In genomic region chr2:35818883-35819282, GRCm38 (mm10) we compare ENCODE assay signal across 24 mouse cellular contexts.
DNase-seq lines count a peak whose midpoint lies in the region; ATAC-seq and TF ChIP-seq lines count a peak whose summit lies in the region.
"Had no signal": no experiment of that assay in that cellular context is flagged by ENCODE, and none has a peak within 500 bp of the region (broad histone marks: within the 10 kb centered on the region; RNA-seq: fewer than 3 reads in every experiment).

No protein-coding gene starts in this region.

- H3K4me3 ChIP-seq in heart, embryonic 10.5 days = no peak overlapping the region
- H3K4me3 ChIP-seq in midbrain, embryonic 10.5 days = no peak overlapping the region
- no peak overlapping the region for H3K4me3 ChIP-seq in midbrain, postnatal 0 days (ENCODE audit: low read depth, low read length)
- no peak overlapping the region for H3K4me3 ChIP-seq in liver, embryonic 11.5 days (ENCODE audit: low read depth, low read length)
- H3K4me3 ChIP-seq in stomach, embryonic 14.5 days (ENCODE audit: low read depth, low read length) = no peak overlapping the region
- no peak overlapping the region for H3K4me3 ChIP-seq in left cerebral cortex, adult 2 months
- H3K4me3 ChIP-seq: forebrain, embryonic 13.5 days; hindbrain, embryonic 15.5 days; neural tube, embryonic 15.5 days had no signal

- H3K9me3 ChIP-seq in heart, embryonic 10.5 days = no peaks in the 10 kb centered on the region
- H3K9me3 ChIP-seq in midbrain, embryonic 10.5 days (replicated peaks) = no peaks in the 10 kb centered on the region
- H3K9me3 ChIP-seq in midbrain, postnatal 0 days (ENCODE audit: low read length) = no peaks in the 10 kb centered on the region
- no peaks in the 10 kb centered on the region for H3K9me3 ChIP-seq in liver, embryonic 11.5 days (ENCODE audit: control insufficient read depth, low read length)
- H3K9me3 ChIP-seq in stomach, embryonic 14.5 days (ENCODE audit: control insufficient read depth, low read depth, low read length) = no peaks in the 10 kb centered on the region
- H3K9me3 ChIP-seq: forebrain, embryonic 13.5 days; hindbrain, embryonic 15.5 days; neural tube, embryonic 15.5 days had no signal

- intact Hi-C loops in left cerebral cortex, adult 2 months (cut with DNase I) = no loop called here

- no peaks in the 10 kb centered on the region for H3K36me3 ChIP-seq in heart, embryonic 10.5 days
- H3K36me3 ChIP-seq in midbrain, embryonic 10.5 days = no peaks in the 10 kb centered on the region
- no peaks in the 10 kb centered on the region for H3K36me3 ChIP-seq in midbrain, postnatal 0 days (ENCODE audit: insufficient read depth, low read length)
- H3K36me3 ChIP-seq in liver, embryonic 11.5 days (ENCODE audit: control insufficient read depth, insufficient read depth, low read length) = no peaks in the 10 kb centered on the region
- no peaks in the 10 kb centered on the region for H3K36me3 ChIP-seq in stomach, embryonic 14.5 days (ENCODE audit: control insufficient read depth, insufficient read depth, low read length)
- H3K36me3 ChIP-seq: hindbrain, embryonic 15.5 days; neural tube, embryonic 15.5 days had no signal

- no peak for TF ChIP-seq CTCF in midbrain, postnatal 0 days (IDR thresholded peaks at IDR 0.05)
- TF ChIP-seq CTCF in left cerebral cortex, adult 2 months (IDR thresholded peaks at IDR 0.05) = no peak

- no peak overlapping the region for H3K9ac ChIP-seq in midbrain, postnatal 0 days (replicated peaks; ENCODE audit: low read length, poor library complexity, severe bottlenecking)
- H3K9ac ChIP-seq in liver, embryonic 11.5 days (ENCODE audit: low read depth, low read length) = no peak overlapping the region
- H3K9ac ChIP-seq in stomach, embryonic 14.5 days (replicated peaks; ENCODE audit: low read depth, low read length) = no peak overlapping the region
- H3K9ac ChIP-seq: forebrain, embryonic 13.5 days; hindbrain, embryonic 15.5 days; liver, embryonic 14.5 days; neural tube, embryonic 15.5 days had no signal

- peaks cover 25% of the 10 kb centered on the region for H3K4me1 ChIP-seq in heart, embryonic 10.5 days
- H3K4me1 ChIP-seq in midbrain, embryonic 10.5 days = peaks cover 6% of the 10 kb centered on the region
- H3K4me1 ChIP-seq in midbrain, postnatal 0 days (ENCODE audit: insufficient read depth, low read length) = peaks cover 3% of the 10 kb centered on the region; the same call in 1 of the 2 replicates
- peaks cover 7% of the 10 kb centered on the region for H3K4me1 ChIP-seq in liver, embryonic 11.5 days (replicated peaks; ENCODE audit: control insufficient read depth, insufficient read depth, low read length)
- H3K4me1 ChIP-seq in stomach, embryonic 14.5 days (ENCODE audit: control insufficient read depth, insufficient read depth, low read length) = no peaks in the 10 kb centered on the region; the same call in 1 of the 2 replicates
- H3K4me1 ChIP-seq: forebrain, embryonic 13.5 days; hindbrain, embryonic 15.5 days had no signal

- H3K27ac ChIP-seq in heart, embryonic 10.5 days = peak overlapping the region; percentile 59; the same call in 1 of the 2 replicates
- H3K27ac ChIP-seq in midbrain, embryonic 10.5 days (replicated peaks) = peak overlapping the region; percentile 46; the same call in 1 of the 2 replicates
- H3K27ac ChIP-seq in midbrain, postnatal 0 days (ENCODE audit: low read depth, low read length) = no peak overlapping the region
- H3K27ac ChIP-seq in liver, embryonic 11.5 days (ENCODE audit: low read depth, low read length) = no peak overlapping the region
- H3K27ac ChIP-seq in stomach, embryonic 14.5 days (ENCODE audit: low read length) = no peak overlapping the region
- H3K27ac ChIP-seq in left cerebral cortex, adult 2 months = no peak overlapping the region
- H3K27ac ChIP-seq: forebrain, embryonic 13.5 days; hindbrain, embryonic 15.5 days; liver, embryonic 14.5 days; neural tube, embryonic 15.5 days had no signal

- DNase-seq in heart, embryonic 10.5 days (ENCODE audit: low spot score) = no peak
- no peak for DNase-seq in heart, adult 8-10 months (ENCODE audit: low spot score)
- DNase-seq in midbrain, embryonic 10.5 days (ENCODE audit: low spot score) = no peak
- no peak for DNase-seq in midbrain, postnatal 0 days (ENCODE audit: low spot score)
- DNase-seq in liver, embryonic 11.5 days (ENCODE audit: low spot score) = no peak
- DNase-seq in adrenal gland, adult 2 months = no peak
- DNase-seq in left cerebral cortex, adult 2 months (ENCODE audit: extremely low spot score in 1 of 2, low spot score in 2 of 2) = no peak
- DNase-seq: adrenal gland, postnatal 25 days; cerebellum, adult 18-20 months; cerebellum, postnatal 36 days; gastrocnemius, postnatal 14 days; heart, postnatal 14 days; kidney, adult 11 months; kidney, postnatal 10 days; layer of hippocampus, postnatal 36 days; right cerebral cortex, postnatal 14 days; spleen, adult 18-20 months had no signal

- WGBS in heart, embryonic 10.5 days = 40% methylated on average over 2 of the region's 2 CpGs
- 73% methylated on average over 2 of the region's 2 CpGs for WGBS in midbrain, embryonic 10.5 days
- 66% methylated on average over 2 of the region's 2 CpGs for WGBS in midbrain, postnatal 0 days
- WGBS in liver, embryonic 11.5 days = 44% methylated on average over 1 of the region's 2 CpGs
- WGBS in stomach, embryonic 14.5 days = 51% methylated on average over 2 of the region's 2 CpGs

- ATAC-seq in midbrain, postnatal 0 days (ENCODE audit: low FRiP score) = no peak
- ATAC-seq in liver, embryonic 11.5 days (replicated peaks; ENCODE audit: low FRiP score) = peak; percentile 63
- 0 out of 2 replicates have a peak, but pooled peaks have one; percentile 33 for ATAC-seq in stomach, embryonic 14.5 days (ENCODE audit: insufficient number of reproducible peaks, insufficient read depth, low FRiP score, low read depth)
- ATAC-seq: forebrain, embryonic 13.5 days; lung, postnatal 0 days had no signal

- 0 out of 2 replicates have a peak, but pooled peaks cover 3% of the 10 kb centered on the region for H3K27me3 ChIP-seq in heart, embryonic 10.5 days (ENCODE audit: insufficient read depth, poor library complexity, severe bottlenecking)
- no peaks in the 10 kb centered on the region for H3K27me3 ChIP-seq in midbrain, embryonic 10.5 days (ENCODE audit: low read depth, poor library complexity, severe bottlenecking)
- no peaks in the 10 kb centered on the region for H3K27me3 ChIP-seq in midbrain, postnatal 0 days (ENCODE audit: insufficient read depth, low read length)
- H3K27me3 ChIP-seq in liver, embryonic 11.5 days (replicated peaks; ENCODE audit: control insufficient read depth, insufficient read depth, low read length) = no peaks in the 10 kb centered on the region; the same call in 1 of the 2 replicates
- no peaks in the 10 kb centered on the region for H3K27me3 ChIP-seq in stomach, embryonic 14.5 days (ENCODE audit: control insufficient read depth, insufficient read depth, low read length)
- H3K27me3 ChIP-seq: forebrain, embryonic 13.5 days; hindbrain, embryonic 15.5 days; neural tube, embryonic 15.5 days had no signal

- H3K4me2 ChIP-seq in midbrain, postnatal 0 days (ENCODE audit: low read depth, low read length, poor library complexity, severe bottlenecking) = no peak overlapping the region
- no peak overlapping the region for H3K4me2 ChIP-seq in liver, embryonic 11.5 days
- no peak overlapping the region for H3K4me2 ChIP-seq in stomach, embryonic 14.5 days (replicated peaks; ENCODE audit: low read depth, low read length)
- H3K4me2 ChIP-seq: forebrain, embryonic 13.5 days; hindbrain, embryonic 15.5 days; midbrain, embryonic 11.5 days; neural tube, embryonic 15.5 days had no signal

Comparison
In these comparisons a context has a peak if more than half of its experiments do, and no peak if none do; other contexts are left out.
1. H3K27ac ChIP-seq: peak in heart, embryonic 10.5 days (single experiment) and midbrain, embryonic 10.5 days (single experiment); none in midbrain, postnatal 0 days (single experiment), liver, embryonic 11.5 days (single experiment), stomach, embryonic 14.5 days (single experiment) and left cerebral cortex, adult 2 months (single experiment).